Mouse (Mus musculus): Measurements from ENCODE around the gene Efcab8.
"Not testable (repeated sequence)": the region's sequence is repeated elsewhere in the genome, so short reads cannot be mapped to it uniquely, and the experiment has no call there.

The Efcab8 gene

DNA sequence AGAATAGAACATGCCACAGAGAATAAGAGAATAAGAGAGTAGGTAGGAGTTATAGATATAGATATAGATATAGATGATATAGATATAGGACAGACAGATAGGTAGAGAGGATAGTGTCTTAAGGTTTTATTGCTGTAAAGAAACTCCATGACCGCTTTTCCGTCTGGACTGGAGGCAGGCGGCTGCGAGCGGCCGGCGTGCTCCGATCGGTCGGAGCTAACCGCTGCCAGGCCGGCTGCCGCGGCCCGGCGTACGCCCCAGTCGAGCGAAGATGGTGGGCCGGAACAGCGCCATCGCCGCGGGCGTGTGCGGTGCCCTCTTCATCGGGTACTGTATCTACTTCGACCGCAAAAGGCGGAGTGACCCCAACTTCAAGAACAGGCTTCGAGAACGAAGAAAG is 46.2 kb downstream of the Efcab8 start:
- not testable (repeated sequence) for DNase-seq (ENCODE audit: low read depth)

DNA sequence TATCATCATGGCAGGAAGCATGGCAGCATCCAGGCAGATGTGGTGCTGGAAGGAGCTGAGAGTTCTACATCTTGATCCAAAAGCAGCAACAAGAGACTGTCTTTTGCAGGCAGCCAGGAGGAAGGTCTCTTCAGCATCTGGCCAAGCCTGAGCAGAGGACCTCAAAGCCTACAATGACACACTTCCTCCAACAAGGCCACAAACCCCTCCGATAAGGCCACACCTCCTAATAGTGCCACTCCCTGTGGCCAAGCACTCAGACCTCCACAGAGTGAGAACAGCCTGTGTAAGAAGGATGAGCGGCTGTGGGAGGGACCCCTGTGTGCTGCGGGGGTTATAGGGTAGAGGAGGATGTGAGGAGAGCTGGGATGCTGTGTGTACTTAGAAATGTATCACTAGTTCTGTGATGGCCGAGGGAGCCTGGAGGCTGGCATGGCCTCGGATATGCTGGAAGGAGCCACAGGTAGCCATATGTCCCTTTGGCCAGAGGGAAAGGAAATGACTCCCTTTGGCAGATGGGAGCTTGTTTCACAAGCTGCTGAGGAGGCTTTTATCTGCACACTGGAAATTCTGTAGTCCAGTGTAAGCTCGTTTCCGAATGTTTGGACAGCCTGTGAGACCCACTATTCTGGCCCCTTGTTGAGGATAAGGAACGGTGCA is 47.6 kb downstream of the Efcab8 start:
- DNase-seq (ENCODE audit: low read depth), result no peak

DNA sequence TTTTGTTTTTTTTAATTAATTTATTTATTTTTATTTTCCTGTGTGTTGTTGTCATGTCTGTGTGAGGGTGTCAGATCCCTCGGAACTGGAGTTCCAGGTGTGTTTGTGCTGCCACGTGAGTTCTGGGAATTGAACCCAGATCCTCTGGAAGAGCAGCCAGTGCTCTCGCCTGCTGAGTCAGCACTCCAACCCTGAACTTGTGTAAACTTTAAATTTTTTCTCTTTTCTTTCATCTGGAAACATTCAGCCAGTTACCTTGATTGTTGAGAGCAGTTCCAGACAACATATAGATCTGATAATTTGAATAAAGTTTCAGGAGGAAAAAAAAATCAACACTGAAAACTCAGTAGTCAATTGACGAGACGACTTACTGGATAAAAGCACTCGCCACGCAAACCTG is 49.0 kb downstream of the Efcab8 start:
- DNase-seq (ENCODE audit: low read depth), result no peak

DNA sequence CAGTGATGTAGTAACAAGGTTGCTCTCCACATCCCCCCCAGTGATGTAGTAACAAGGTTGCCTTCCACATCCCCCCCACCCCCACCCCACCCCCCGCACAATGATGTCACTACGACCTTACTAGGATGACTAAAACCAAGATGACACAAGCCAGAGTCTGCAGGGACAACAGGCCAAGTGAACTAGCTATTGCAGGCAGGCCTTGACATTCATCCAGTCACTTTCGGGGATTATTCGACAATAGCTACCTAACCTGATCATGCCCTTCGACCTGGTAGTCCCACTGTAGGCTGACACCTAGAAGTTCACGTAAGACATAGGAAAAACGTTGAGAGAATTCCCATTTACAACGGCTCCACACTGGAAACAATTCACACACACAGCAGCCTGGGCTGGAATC is 53.6 kb downstream of the Efcab8 start:
- no peak for DNase-seq (ENCODE audit: low read depth)

DNA sequence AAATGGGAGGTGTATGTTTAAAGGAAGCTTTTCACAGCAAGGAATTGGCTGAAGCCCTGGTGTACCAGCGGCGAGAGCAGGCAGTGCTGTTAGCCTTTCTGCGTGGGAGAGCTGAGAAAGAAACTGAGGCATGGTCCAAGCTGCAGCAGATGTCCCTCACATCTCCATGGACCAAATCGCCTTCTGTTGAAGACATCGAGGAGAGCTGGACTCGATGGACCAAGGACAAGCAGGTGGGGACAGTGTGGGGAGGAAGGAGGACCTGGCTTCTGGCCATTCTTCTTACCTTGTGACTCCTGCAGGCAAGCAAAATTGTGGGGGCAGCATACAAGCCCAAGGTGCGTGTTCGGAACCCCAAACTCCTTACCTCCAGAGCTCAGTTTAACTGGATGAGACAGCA is 63.1 kb downstream of the Efcab8 start:
- no peak for DNase-seq (ENCODE audit: low read depth)

DNA sequence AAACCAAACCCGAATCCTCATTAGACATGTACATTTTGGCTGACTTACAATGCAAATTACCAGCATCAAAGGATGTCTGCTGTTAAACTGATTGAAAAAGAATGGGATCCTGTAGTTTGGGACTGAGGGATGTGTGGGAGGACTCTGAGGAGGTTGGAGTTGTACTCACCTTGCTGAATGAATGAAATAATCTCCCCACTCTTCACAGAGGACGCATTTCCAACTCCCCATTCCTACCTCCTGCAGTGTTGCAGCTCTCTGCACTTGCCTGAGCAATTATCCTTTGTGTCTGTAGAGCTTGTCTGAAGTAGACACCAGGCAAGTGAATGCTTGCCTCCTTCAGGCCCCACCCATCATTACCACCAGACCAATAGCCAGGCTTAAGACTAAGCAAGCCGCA is 68.7 kb downstream of the Efcab8 start:
- DNase-seq (ENCODE audit: low read depth), result no peak

DNA sequence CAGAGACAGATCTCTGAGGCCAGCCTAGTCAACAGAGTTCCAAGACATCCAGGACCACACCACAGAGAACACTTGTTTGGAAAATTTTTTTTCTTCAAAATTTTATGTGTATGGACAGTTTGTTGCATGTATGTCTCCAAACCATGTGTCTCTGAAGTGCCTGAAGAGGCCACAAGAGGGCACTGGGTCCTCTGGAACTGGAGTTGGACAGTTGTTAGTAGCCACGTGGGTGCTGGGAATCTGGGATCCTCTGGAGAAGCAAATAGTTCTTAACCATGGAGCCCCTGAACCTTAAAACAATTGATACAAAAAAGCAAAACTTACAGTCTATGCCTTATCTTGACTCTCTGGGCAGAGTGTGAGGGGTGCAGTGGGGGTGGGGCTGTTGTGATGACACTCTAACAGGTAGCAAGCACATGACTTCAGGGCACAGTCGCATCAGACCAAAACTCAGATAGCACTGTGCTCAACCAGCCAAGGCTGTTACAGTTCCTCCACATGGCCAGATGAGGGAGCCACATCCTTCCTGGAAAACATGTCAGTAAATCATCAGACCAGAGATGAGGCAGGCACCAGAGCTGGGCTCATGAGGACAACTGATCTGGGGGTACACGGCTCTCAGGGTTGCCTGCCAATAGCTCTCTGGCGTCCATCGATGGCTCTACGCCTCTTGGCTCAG is 70.8 kb downstream of the Efcab8 start:
- DNase-seq (ENCODE audit: low read depth), result peak; percentile 16

DNA sequence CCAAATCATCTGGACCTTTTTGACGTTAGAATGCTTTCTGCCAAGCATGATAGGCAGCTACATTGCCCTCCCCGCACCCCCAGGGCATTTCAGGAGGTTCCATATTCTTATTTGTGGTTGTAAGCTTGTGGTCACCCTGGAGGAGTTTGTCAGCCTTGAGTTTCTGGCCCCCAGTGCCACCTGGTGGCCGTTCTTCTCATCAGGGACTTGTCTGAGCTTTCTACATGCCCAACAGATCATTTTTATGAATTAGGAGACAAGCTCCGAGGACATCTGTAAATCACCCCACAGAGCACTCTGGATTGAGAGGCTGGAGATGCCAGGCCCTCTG is 71.3 kb downstream of the Efcab8 start:
- DNase-seq (ENCODE audit: low read depth), result peak; percentile 40

DNA sequence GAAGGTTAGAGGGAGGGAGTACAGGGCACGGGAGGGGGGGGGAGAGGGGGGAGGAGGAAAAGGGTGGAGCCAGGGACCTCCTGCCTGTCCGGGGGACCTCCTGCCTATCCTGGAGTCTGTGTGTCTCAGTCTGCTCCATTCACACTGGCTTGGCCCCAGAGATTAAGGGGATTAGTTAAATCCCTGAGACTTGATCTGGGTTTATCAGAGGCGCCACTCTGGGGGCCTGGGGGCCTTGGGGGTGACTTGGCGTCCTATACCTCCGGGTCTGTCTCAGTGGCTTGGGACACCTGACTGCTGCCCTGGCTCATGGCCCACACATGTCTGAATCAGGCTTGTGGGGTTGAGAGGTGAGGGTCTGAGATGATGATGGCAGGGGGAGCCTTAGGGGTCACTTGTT is 73.8 kb downstream of the Efcab8 start:
- no peak for DNase-seq (ENCODE audit: low read depth)

DNA sequence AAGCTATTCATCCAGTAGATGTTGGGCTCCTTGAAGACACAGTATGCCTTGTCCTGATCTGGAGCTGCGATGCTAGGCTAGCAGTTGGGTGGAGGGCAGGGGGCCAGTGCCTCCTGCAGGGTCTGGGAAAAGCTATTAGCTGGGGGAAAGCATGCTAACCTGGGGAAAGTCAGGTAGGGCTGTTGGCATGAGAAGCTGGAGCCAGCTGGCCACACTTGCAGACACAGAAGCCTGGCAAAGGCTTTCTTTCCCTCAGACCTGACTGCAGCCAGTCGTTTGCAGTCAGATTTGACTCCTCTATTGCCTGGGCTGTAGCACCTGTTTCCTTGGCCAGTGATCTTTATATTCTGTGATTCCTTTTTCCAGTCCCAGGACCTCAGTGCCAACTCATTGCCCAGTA is 79.8 kb downstream of the Efcab8 start:
- no peak for DNase-seq (ENCODE audit: low read depth)

DNA sequence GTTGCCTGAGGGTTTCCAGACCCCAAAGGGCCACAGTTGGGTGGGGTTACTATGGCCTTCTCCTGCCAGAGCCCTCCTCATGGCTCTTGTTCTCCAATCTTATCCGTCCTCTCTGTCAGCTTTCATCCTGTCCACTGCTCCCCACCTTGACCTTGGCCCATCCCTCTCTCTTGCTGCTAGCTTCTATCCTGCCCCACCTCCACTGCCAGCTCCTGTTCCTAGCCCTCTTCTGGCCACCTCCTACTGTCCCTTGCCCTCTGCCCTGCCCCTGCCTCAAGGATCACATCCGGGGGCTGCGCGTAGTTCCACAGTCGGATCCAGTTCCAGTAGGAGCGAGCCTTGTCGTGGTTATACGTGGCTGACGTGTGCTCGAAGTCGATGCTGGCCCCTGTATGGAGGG is 80.6 kb downstream of the Efcab8 start:
- DNase-seq (ENCODE audit: low read depth), result no peak

DNA sequence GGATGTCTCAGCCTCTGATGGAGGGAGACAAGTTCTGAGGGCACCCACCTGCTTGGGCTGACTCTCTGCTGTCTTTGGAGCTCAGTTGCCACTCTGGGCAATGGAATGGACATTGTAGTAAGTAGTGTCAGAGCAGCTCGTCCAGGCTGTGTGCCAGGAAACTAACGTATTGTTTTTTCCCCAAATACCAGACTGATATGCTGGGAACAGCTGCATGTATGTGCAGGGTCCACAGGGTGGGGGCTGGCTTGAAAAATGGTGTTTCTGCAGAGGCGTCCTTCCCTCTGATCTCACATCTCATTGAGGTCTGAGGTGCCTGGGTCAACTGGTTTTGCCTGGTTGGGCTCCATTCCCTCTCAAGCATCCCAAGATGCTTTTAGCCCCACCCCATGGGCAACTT is 81.0 kb downstream of the Efcab8 start:
- DNase-seq (ENCODE audit: low read depth), result no peak

DNA sequence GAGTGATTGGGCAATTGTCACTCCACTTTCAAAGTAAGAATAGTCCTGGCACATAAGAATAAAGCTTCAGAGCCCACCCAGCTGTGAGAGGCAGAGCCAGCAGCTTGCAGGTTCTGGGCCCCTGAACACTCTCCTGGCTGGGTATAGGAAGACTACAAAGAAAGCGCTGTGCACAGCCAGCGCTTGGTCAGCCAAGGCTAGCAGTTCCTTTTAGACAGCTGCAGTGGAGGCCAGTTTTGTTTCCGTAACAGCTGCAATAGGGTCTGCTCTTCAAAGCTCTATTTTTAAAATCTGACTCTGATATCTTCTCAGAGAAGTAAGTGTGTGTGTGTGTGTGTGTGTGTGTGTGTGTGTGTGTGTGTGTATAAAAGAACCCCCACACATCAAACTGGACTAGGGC is 82.2 kb downstream of the Efcab8 start:
- no peak for DNase-seq (ENCODE audit: low read depth)

DNA sequence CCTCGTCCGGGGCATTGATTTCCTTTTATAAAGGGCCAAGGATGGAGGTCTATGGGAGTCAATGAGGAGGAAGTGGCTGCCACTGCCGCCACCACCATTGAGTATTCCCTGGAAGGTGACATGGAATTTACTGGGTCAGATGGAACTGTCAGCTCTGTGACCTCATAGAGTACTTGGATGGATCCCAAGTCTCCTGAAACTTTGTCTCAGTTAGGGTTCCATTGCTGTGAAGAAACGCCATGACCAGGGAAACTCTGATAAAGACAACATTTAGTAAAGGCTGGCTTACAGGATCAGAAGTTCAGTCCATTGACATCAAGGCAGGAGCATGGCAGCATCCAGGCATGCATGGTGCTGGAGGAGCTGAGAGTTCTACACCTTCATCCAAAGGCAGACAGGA is 91.3 kb downstream of the Efcab8 start, which contains the start of gene Sun5:
Gene Sun5, minus strand, starts transcription at position 101 of the 400 bp plus-strand sequence.
- DNase-seq (ENCODE audit: low read depth), result no peak

DNA sequence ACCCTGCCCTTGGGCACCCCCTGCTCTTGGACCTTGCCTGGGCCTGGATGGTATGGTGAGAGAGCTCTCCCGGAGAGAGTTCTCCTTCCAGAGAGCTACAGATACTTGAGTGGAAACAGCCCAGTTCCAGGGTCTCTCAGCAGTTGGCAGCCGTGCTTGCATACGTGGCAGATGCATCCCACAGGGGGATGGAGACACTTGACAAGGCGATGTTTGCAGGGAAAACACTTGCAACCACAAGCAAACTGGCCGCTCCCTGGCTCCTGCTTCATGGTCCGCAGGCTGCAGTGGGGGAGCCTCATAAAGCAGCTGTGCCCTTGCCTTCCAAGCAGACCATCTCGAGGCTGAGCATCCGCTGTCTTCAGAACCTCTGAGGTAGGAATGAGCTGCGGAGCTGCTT is 95.0 kb downstream of the Efcab8 start, which contains the start of gene Bpifb2:
Gene Bpifb2, plus strand, starts transcription at position 301 of the 400 bp plus-strand sequence.
- DNase-seq (ENCODE audit: low read depth), result no peak

Data from naive thymus-derived CD4-positive, alpha-beta T cell, adult 2 months (primary cell).